Mouse (Mus musculus) liver, postnatal 0 days (tissue): ENCODE data around the gene Dgki.

ENCODE experiments used
- CTCF ChIP-seq: sonication (generic); IDR thresholded peaks from 2 replicates; pipeline ENCODE4 v1.5.1; 2016; ENCODE audit warnings: antibody characterized with exemption, low read depth
- EP300 ChIP-seq: IDR thresholded peaks from 2 replicates; pipeline ENCODE4 v1.6.1; 2016; ENCODE audit warnings: antibody characterized with exemption, low read depth, mild to moderate bottlenecking

DNA sequence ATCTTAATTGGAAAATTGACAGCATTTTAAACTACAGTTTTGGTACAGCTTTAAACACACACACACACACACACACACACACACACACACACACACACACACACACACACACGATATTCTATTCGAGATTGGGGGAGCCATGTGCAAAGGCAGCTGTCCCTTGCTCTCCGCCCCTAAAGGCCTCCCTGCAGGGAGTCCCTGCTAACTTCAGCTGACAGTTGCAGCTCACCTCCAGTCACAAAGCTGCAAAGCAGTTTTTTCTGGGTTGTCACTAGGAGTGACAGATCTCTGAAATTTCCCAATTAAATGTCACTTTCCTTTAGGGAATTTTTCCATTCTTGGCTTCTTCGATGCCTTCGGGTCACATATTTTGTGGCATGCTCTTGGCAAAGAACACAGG is 489.5 kb downstream of the Dgki start:
- no peak for TF ChIP-seq EP300
- TF ChIP-seq CTCF: no peak
